Mouse (Mus musculus) thymus, adult 18-20 months (tissue): Measurements from ENCODE around the gene Rps27.
A peak's percentile ranks its signal among the peaks of the same experiment; 100 is the strongest.
"Not testable (repeated sequence)": the region's sequence is repeated elsewhere in the genome, so short reads cannot be mapped to it uniquely, and the experiment has no call there.

Experiments
- DNase-seq, 2 experiments: peaks; one replicate each; pipeline ENCODE4 v3.0.0; 2022; ENCODE audit warnings: mixed read lengths in 2 of 2

Rps27 gene

GRCm38 (mm10) chr3:90213377-90213866, at the start of gene Rps27, which contains the start of gene Rab13:
TSS of gene Rps27 (minus strand) at chr3:90213651.
TSS of gene Rab13 (plus strand) at chr3:90213695.
- peak; percentile 74 to 87 for DNase-seq

DNA sequence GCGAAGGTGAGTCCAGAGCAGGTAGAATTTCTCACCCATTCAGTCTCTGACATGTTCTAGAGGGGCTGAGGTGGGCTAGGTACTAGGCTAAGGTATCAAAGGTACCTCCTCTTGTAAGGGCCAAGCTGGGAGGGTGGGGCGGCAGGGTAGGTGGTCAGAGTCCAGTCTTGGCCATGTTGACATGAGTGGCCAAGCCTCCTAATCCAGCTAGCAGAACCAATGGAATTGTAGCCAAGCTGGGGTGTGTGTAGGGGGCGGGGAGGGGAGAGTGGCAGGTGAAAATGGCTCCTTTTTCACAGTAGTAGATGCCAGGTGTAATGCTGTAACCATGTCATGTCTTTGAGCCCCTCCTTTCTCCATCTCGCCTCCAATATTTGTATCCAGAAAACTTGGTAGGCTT, 45.1 kb upstream of the Rps27 start:
- no peak for DNase-seq

- no peak for DNase-seq
Measured at GRCm38 (mm10) chr3:90256731-90257530, 43.5 kb upstream of the Rps27 start.

DNA sequence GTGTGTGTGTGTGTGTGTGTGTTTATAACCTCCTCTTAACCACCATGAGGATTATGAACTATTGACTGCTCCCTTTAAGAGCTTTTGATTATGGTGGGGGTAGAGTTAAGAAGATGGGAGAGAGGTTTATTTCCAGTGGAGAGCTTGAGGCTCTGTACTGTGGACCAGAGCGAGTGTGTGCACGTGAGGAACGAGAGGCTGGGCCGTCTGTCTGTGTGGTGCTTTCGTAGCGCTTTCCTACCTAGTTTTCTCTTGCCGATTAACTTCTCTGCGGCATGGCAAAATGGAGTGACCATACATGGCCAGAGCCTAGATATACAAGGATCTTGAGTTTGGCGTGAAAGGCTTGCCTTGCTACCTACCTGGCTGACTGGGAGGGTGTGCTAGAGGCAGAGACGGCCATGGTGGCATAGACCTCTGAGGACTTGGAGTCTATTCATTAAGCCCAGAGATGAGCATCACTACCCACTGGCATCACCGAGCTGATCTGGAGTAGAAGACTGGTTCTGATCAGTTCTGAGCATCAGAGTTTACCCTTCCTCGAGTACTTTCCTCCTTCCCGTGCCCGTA, 42.4 kb upstream of the Rps27 start:
- no peak for DNase-seq

- DNase-seq = no peak
Measured at GRCm38 (mm10) chr3:90255194-90255565, 41.7 kb upstream of the Rps27 start.

GRCm38 (mm10) chr3:90254419-90255193, 41.2 kb upstream of the Rps27 start:
- DNase-seq = no peak

GRCm38 (mm10) chr3:90253653-90254418, 40.4 kb upstream of the Rps27 start, which contains the start of gene Crtc2:
TSS of gene Crtc2 (plus strand) at chr3:90254163.
- DNase-seq = peak; percentile 93 to 95

- DNase-seq = not testable (repeated sequence)
Measured at GRCm38 (mm10) chr3:90253174-90253573, 39.7 kb upstream of the Rps27 start.

DNA sequence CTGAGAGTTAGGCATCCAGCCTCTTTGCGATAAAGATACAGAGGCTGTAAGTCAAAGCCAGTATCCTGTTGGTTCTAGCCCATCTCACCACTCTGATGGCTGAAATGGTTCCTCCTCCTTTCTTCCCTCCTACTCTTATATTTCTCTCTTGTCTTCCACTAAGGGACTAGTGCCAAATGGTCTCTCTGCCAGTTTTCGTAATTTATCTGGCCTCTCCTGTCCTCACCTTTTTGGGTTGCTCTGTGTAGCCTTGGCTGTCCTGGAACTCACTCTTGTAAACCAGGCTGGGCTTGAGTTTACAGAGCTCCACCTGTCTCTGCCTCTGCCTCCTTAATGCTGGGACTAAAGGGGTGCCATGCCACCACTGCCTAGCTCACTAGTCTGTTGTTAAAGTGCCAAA, 39.2 kb upstream of the Rps27 start:
- DNase-seq = not testable (repeated sequence)

- DNase-seq = not testable (repeated sequence)
Measured at GRCm38 (mm10) chr3:90251731-90252226, 38.3 kb upstream of the Rps27 start.

- no peak for DNase-seq
Measured at GRCm38 (mm10) chr3:90250791-90251190, 37.3 kb upstream of the Rps27 start.

DNA sequence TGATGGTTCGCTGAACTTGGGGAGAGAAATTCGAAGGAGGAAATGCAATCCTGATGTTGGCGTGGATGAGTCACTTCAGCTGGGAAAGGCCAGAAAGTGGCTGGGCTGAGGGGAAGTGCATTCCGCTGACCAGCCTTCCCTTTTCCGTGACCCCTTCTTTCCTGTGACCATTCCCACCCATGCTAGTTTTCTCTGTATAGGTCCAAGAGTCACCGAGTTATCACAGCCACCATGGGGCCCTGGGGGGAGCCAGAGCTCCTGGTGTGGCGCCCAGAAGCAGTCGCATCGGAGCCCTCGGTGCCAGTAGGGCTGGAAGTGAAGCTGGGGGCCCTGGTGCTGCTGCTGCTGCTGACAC, 35.3 kb upstream of the Rps27 start:
- no peak for DNase-seq

DNA sequence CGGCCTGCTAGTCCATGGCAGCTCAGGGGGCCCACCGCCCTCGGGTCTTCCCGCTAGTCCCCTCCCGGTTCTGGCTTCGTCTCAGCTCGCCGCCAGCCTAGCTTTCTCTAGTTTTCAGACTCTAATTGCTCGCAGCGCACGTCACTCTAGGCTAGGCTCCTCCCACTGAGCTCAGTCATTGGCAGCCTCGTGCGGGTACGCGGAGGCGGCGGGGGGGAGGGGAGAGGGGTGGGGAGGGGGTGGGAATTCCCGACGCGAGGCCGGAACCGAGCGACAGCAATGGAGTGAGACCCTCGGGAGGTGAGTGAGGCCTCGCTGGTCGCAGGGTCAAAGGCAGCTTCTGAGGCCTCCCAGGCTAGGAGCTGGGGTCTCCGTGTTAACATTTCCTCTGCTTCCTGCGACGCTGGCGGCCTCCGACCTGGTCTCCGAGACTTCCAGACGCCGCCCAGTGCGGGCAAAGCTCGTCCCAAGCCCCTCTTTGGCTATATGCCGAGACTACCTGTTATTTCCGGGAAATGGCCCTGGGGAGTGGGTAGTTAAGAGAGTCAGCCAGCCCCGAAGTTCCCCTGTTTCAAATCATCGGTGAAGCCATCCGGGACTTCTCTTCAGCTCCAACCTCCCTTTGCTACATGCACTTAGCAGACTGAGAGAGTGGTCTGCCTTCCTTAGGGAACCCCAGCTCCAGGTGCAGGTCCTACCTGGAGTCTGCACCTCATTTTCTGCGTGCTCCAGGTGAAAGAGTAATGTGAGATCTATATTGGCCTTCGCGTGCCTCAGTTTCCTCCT, 34.7 kb upstream of the Rps27 start, which contains the start of gene Slc39a1:
Gene Slc39a1 (plus strand): TSS at position 213 of the 786 bp plus-strand sequence.
- DNase-seq = peak; percentile 87 to 92

- no peak for DNase-seq
Measured at GRCm38 (mm10) chr3:90247630-90247959, 34.1 kb upstream of the Rps27 start.

GRCm38 (mm10) chr3:90245406-90245805, 32.0 kb upstream of the Rps27 start:
- DNase-seq = no peak

- DNase-seq = no peak
Measured at GRCm38 (mm10) chr3:90242984-90243775, 29.7 kb upstream of the Rps27 start, which contains the start of gene Creb3l4. TSS of gene Creb3l4 (minus strand) at chr3:90243512.

DNA sequence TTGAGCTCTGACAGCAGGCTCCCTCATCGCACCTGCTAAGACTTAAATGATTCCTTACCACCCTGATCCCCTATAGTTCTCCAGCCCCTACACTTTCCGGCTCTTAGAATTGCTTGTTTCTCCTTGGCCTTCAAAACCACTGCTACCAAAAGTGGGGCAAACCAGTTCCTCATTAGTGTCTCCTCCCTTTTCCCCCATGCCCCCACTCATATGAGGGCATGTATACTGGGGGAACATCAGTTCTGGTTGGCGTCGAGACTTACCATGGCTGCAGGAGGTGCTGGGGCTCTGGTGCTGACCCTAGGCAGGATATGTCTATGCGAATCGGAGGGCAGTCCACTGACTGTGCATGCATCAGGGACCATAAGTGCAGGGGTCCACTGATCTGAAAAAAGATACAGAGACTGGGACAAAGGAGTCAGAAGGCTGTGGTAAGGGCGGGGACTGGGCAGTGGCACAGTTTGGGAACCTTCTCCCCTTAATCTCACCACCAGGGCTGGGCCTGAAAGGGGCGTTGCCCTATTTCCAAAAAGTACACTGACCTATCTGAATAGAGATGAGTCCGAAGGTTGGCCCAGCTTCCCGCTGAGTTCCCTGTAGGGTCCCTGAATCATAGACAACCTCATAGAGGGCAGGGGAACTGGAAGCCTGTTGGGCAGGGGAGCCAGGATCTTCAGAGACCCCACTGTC, 28.4 kb upstream of the Rps27 start:
- no peak for DNase-seq

- DNase-seq = no peak
Measured at GRCm38 (mm10) chr3:90241251-90241650, 27.8 kb upstream of the Rps27 start.

DNA sequence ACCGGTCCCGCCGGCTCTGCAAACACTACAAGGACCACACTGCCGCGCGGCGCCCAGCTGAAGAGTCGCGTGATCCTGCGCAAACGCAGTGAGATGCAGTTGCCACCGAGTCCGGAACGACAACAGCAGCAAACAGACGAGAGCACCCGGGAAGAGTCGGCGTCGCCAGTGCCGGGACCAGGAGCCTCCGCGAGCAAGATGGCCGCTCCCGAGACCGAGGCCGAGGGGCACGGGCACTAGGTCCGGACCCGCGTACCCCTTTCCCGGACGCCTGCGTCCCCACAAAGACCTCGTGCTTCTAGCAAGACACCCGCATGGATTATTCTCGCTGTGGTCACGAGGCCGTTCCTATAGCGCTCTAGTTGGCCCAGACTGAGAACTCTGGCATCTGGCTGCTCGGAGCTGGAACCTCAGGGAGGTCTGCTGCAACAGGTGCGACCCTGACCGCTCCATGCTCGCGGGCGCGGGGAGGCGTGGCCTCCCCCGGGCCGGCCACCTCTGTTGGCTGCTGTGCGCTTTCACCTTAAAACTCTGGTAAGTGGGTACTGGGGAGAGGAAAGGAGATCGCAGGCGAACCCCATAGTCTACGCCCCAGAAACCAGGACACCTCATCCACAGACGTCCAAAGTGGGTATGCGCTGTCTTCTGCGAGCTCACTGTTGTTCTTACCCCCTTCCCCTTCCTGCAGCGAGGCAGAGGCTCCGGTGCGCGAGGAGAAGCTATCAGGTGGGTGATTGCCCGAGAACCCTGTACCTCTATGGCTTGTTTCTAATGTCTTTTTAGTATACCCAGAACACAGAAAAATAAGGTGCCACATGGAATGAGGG, 18.3 kb upstream of the Rps27 start, which contains the start of gene Jtb:
Gene Jtb (plus strand): TSS at position 91 of the 827 bp plus-strand sequence.
- DNase-seq = peak; percentile 91 to 92
